Mouse (Mus musculus) heart, embryonic 11.5 days (tissue): ENCODE measurements around the gene Trrap. TPM values are rescaled to one million over a fixed set of nuclear protein-coding genes. Genes with fewer than 3 reads are reported as not detected.

Experiments
- ATAC-seq: fragments of 200-750 bp; cut with Nextera tagmentation; replicated peaks from 2 replicates; pipeline ENCODE4 v1.8.0; 2017; ENCODE audit warnings: moderate library complexity; ENCODE audit not compliant: insufficient number of reproducible peaks, low FRiP score, low TSS enrichment
- H3K27ac ChIP-seq: fragments of 300-500 bp; sonication (generic); 2 replicates; pipeline ENCODE4 v1.5.1; 2014; ENCODE audit warnings: mild to moderate bottlenecking, low read depth, low read length
- H3K27me3 ChIP-seq: fragments of 300-500 bp; sonication (generic); 2 replicates; pipeline ENCODE4 v1.6.1; 2014; ENCODE audit warnings: mild to moderate bottlenecking, low read length, mixed read lengths; ENCODE audit not compliant: control insufficient read depth, insufficient read depth
- H3K36me3 ChIP-seq: fragments of 300-500 bp; sonication (generic); 2 replicates; pipeline ENCODE4 v1.6.1; 2014; ENCODE audit warnings: mild to moderate bottlenecking, low read length, moderate library complexity, mixed read lengths; ENCODE audit not compliant: control insufficient read depth, insufficient read depth
- H3K4me1 ChIP-seq: fragments of 300-500 bp; sonication (generic); 2 replicates; pipeline ENCODE4 v1.6.1; 2014; ENCODE audit warnings: low read length; ENCODE audit not compliant: control insufficient read depth, insufficient read depth
- H3K4me2 ChIP-seq: fragments of 300-500 bp; sonication (generic); 2 replicates; pipeline ENCODE4 v1.6.1; 2014; ENCODE audit warnings: mild to moderate bottlenecking, moderate library complexity
- H3K4me3 ChIP-seq: fragments of 300-500 bp; sonication (generic); 2 replicates; pipeline ENCODE4 v1.5.1; 2014; ENCODE audit warnings: low read depth, low read length
- H3K9ac ChIP-seq: fragments of 300-500 bp; sonication (generic); 2 replicates; pipeline ENCODE4 v1.6.1; 2014; ENCODE audit warnings: mild to moderate bottlenecking, low read depth, low read length, moderate library complexity
- H3K9me3 ChIP-seq: fragments of 300-500 bp; sonication (generic); replicated peaks from 2 replicates; pipeline ENCODE4 v1.6.1; 2016; ENCODE audit warnings: low read length; ENCODE audit not compliant: control insufficient read depth
- WGBS: fragments of 180-500 bp; shearing (Covaris S2); extraction: QIAGEN DNeasy Blood & Tissue Kit; methylation state at CpG from one replicate; pipeline ENCODE4 v1.1.7; 2014; ENCODE audit not compliant: insufficient replicate concordance; 5-methylcytosine and 5-hydroxymethylcytosine counted together
- polyA plus RNA-seq: library from polyadenylated mRNA; unstranded; fragments of >200 nt; fragmentation: Nextera tagmentation; extraction: Ambion mirVana; gene quantifications from 2 replicates; pipeline ENCODE4 v1.2.1, GENCODE M21; 2014

Gene Trrap
- polyA plus RNA-seq, 1 experiment from 2014 or later = 75.7 TPM

DNA sequence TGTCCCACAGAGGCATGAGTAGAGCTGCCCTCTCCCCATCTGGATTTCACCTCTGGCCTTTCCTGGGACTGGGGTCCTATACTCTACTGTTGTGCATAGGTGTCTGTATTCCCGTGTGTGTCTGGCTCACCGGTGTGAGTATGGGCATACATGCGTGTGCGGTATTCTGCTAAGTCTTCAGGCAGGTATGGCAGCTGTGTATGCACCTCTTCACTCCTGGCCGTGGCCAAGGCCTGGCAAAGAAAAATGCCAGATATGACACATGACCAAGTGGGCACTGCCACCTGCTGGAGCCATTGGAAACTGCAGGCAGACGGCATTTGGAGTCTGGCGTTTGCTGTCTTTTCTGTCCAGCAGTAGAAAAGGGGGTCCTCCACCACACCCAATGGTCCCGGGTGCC lies 32.6 kb upstream of the Trrap start:
- no peak for ATAC-seq
- Histone ChIP-seq H3K27ac (no peak overlapping the region), H3K27me3 (no peaks in the 10 kb centered on the region), H3K9ac (no peak overlapping the region), H3K4me2 (no peak overlapping the region), H3K36me3 (no peaks in the 10 kb centered on the region), H3K9me3 (no peaks in the 10 kb centered on the region), H3K4me3 (no peak overlapping the region), H3K4me1 (no peaks in the 10 kb centered on the region)
- 28% methylated on average over 8 of the region's 8 CpGs for WGBS

DNA sequence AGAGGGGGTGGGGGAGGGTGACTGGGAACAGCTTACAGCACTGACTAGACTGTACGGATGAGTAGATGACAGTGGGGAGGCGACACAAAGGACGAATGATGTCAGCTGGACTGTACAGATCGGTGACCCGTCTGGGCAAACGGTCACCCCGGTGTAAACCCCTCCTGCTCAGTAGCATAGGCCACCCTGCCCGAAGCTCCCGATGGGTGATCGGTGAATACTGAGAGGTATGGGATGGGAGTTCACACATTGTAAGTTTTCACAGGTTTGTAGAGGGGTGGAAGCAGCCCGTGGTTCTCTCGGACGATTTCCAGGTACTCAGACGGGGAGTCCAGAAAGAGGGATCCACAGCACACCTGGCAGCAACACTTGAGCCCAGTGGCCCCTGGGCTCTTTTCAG lies 30.4 kb upstream of the Trrap start:
- Histone ChIP-seq H3K36me3 (no peaks in the 10 kb centered on the region), H3K4me3 (no peak overlapping the region), H3K4me1 (no peaks in the 10 kb centered on the region), H3K27me3 (no peaks in the 10 kb centered on the region), H3K4me2 (no peak overlapping the region), H3K9me3 (no peaks in the 10 kb centered on the region), H3K9ac (no peak overlapping the region), H3K27ac (no peak overlapping the region)
- ATAC-seq = no peak
- 88% methylated on average over 14 of the region's 14 CpGs for WGBS

DNA sequence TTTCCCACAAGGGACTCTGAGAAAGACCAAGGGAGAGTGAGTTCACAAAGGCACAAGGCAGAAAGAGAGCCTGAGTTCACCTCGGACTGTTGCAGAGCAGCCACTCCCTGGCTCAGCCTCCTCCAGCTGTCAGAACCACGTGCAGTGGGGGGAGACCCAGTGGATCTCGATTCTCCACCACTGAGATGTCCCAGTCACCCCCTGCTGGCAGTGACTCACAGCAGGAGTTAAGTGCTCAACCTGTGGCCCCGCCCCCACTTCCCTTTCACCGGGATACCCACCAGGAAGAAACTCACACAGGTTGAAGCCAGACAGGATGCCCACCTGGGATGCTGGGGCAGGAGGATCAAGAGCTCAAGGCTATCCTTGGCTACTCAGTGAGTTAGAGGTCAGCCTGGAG lies 15.1 kb upstream of the Trrap start:
- no peak overlapping the region for H3K27ac ChIP-seq
- no peak overlapping the region for H3K4me3 ChIP-seq
- no peaks in the 10 kb centered on the region for H3K4me1 ChIP-seq
- 4% methylated on average over 5 of the region's 5 CpGs for whole genome bisulfite sequencing
- no peak overlapping the region for H3K9ac ChIP-seq
- peak overlapping the region; percentile 8; the same call in 1 of the 2 replicates for H3K4me2 ChIP-seq
- no peaks in the 10 kb centered on the region for H3K27me3 ChIP-seq
- 0 out of 2 replicates have a peak, but pooled peaks have one; percentile 29 for ATAC-seq
- no peaks in the 10 kb centered on the region for H3K9me3 ChIP-seq
- H3K36me3 ChIP-seq = no peaks in the 10 kb centered on the region

DNA sequence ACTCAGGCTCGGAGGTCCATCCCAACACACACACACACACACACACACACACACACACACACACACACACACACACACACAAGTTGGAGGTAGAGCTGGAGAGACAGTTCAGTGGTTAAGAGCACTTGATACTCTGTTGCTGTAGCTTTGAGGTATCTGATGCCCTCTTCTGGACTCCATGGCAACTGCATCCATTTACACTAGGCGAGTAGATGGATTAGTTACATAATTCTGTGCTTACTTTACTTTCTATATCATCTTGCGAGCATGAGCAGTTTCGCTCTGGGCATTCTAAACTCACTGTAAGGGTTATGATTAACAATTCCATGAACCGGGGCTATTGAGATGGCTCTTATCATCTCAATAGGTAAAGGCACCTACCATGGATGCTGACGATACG lies 14.5 kb upstream of the Trrap start:
- no peaks in the 10 kb centered on the region for H3K9me3 ChIP-seq
- no peak overlapping the region for H3K4me2 ChIP-seq
- H3K9ac ChIP-seq = no peak overlapping the region
- H3K27me3 ChIP-seq = no peaks in the 10 kb centered on the region
- H3K4me3 ChIP-seq = no peak overlapping the region
- H3K36me3 ChIP-seq = no peaks in the 10 kb centered on the region
- no peaks in the 10 kb centered on the region for H3K4me1 ChIP-seq
- no peak overlapping the region for H3K27ac ChIP-seq
- no peak for ATAC-seq
- WGBS = 61% methylated on average over 7 of the region's 7 CpGs

DNA sequence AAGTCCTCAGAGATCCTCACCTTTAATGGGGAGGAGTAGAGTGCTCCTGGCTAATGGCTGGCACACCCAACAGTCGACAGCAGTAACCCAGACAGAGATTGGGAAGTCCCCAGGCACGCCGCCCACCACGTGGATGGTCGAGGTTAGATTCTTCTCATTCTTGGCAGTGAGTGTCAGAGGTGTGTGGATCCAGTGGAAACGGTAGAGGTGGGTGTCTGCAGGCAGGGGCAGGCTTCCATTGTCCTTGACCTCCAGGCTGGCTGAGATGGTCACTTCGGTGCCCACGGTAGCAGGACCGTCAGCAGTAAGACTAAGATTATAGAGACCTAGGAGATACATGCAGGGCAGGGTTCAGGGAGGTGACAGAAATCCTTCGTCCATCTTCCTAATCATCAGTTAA lies 12.3 kb upstream of the Trrap start:
- Histone ChIP-seq H3K27me3 (peaks cover 5% of the 10 kb centered on the region; the same call in 1 of the 2 replicates), H3K9me3 (no peaks in the 10 kb centered on the region), H3K4me3 (no peak overlapping the region), H3K27ac (no peak overlapping the region), H3K36me3 (no peaks in the 10 kb centered on the region), H3K4me2 (no peak overlapping the region; the same call in 1 of the 2 replicates), H3K4me1 (no peaks in the 10 kb centered on the region), H3K9ac (no peak overlapping the region)
- 43% methylated on average over 10 of the region's 10 CpGs for WGBS
- ATAC-seq = no peak

DNA sequence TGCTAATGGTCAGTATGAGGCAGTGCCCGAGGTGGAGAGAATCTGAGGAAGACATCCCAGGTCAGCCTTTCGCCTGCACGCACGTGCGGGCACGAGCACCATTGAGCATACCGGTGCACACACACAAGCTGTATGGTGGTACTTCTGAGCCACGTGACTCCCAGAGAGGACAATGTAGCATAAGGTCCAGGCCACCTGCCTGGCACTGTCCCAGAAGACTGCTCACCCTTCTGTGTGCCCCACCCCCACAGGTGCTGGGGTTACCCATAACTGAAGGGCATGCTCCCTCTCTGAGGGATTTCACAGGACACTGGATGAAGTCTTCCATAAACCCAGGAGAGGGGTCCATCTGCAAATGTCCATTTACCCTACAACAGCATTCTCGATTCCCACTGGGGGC lies 10.1 kb upstream of the Trrap start:
- 86% methylated on average over 9 of the region's 9 CpGs for WGBS
- no peaks in the 10 kb centered on the region for H3K9me3 ChIP-seq
- no peaks in the 10 kb centered on the region for H3K36me3 ChIP-seq
- H3K27ac ChIP-seq = no peak overlapping the region
- no peak overlapping the region for H3K9ac ChIP-seq
- no peak overlapping the region for H3K4me3 ChIP-seq
- no peak overlapping the region for H3K4me2 ChIP-seq
- no peaks in the 10 kb centered on the region for H3K4me1 ChIP-seq
- H3K27me3 ChIP-seq = peaks cover 22% of the 10 kb centered on the region
- ATAC-seq = no peak

DNA sequence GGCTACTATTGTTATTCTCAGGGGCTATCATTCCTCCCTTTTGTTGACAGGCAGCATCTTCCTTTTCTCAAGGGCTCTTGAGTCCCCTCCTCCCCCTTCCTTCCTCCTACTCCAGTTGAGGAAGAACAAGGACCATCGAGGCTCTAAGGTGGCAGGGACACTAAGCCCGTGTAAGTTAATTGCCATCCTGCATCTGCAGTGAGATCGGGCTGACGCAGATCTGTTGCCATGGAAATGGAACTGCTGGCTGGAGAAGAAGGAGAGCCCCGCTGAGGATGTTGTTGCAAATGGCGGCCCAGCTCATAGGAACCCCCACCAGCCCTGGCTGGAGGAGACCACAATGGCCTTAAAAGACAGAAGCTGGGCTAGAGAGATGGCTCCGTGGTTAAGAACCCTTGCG lies 9.1 kb upstream of the Trrap start:
- Histone ChIP-seq H3K4me2 (no peak overlapping the region), H3K4me3 (no peak overlapping the region), H3K27me3 (peaks cover 28% of the 10 kb centered on the region), H3K9me3 (no peaks in the 10 kb centered on the region), H3K36me3 (no peaks in the 10 kb centered on the region), H3K4me1 (no peaks in the 10 kb centered on the region), H3K9ac (no peak overlapping the region), H3K27ac (no peak overlapping the region)
- ATAC-seq = no peak
- 23% methylated on average over 8 of the region's 8 CpGs for WGBS

DNA sequence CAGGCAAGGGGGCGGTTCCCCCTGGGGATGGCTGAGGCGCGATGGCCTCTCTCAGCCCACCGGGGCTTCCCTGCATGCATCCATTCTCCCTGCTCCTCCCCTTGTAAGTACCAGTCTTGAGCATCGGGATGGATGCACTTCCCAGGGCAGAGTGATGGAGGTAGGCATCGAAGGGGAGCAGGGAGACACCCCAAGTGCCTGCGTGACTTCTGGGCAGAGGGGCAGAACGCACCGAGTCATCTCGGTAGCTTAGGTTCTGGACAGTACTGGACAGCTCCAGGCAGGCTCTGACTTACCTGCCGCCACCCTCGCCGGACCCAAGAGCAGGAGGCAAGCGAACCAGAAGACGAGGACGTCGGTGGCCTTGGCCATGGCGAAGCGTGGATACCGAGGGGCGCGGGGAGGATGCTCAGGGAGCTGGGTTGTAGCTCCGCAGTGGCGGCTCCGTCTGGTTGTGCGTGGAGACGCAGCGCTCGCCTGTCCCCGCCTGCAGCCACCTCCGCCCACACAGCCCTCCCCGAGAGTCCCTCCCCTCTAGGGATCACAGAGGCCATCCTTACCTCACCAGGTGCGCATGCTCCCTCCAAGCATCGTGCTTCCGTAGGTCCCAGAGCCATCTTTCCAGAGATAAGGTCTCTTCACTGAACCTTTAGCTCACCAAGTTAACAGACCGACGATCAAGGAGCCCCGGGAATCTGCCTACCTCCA lies 6.2 kb upstream of the Trrap start, which contains the start of gene Tmem130:
Gene Tmem130, minus strand, starts transcription at position 658 of the 708 bp plus-strand sequence.
- H3K9me3 ChIP-seq = no peaks in the 10 kb centered on the region
- no peaks in the 10 kb centered on the region for H3K4me1 ChIP-seq
- no peak within 1 kb of the TSS for H3K9ac ChIP-seq
- no peak for ATAC-seq
- H3K36me3 ChIP-seq = no peaks in the 10 kb centered on the region
- H3K27me3 ChIP-seq = peaks cover 28% of the 10 kb centered on the region
- H3K4me3 ChIP-seq = peak within 1 kb of the TSS; percentile 35
- WGBS = 1% methylated on average over 38 of the region's 38 CpGs
- peak within 1 kb of the TSS; percentile 58 for H3K4me2 ChIP-seq
- H3K27ac ChIP-seq = no peak within 1 kb of the TSS

DNA sequence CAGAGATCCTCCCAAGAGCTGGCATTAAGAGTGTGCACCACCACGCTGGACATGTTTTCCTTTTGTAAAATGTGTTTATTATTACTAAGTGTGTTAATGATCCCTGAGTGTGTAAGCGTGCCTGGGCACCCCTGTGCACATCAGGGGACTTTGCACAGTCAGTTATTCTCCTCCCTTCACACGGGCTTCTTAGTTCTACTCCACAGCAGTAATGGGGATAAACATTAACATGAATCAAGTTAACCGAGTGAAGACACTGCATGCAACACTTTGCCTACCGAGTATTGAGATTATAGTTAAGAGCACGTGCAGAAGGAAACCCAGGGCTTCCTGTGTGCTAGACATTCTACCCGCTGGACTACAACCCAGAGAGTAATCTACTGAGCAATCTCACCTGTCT lies 1.5 kb upstream of the Trrap start:
- H3K36me3 ChIP-seq = peaks cover 1% of the 10 kb centered on the region
- 74% methylated on average over 7 of the region's 7 CpGs for WGBS
- H3K9ac ChIP-seq = no peak overlapping the region
- peaks cover 8% of the 10 kb centered on the region for H3K4me1 ChIP-seq
- no peak overlapping the region for H3K4me2 ChIP-seq
- ATAC-seq = no peak
- no peaks in the 10 kb centered on the region for H3K9me3 ChIP-seq
- no peak overlapping the region for H3K4me3 ChIP-seq
- H3K27ac ChIP-seq = no peak overlapping the region
- peaks cover 19% of the 10 kb centered on the region for H3K27me3 ChIP-seq
